Mouse (Mus musculus) central nervous system, embryonic 11.5 days (tissue): ENCODE measurements around the gene Stk11. TPM values are rescaled to one million over a fixed set of nuclear protein-coding genes. Genes with fewer than 3 reads are reported as not detected.

ENCODE experiments used
- polyA plus RNA-seq: library from polyadenylated mRNA; depleted of rRNA; stranded (reverse); fragments of >200 nt; gene quantifications from 2 replicates; pipeline ENCODE4 v1.2.3, GENCODE M21; 2012; rRNA removed

Stk11 gene
- polyA plus RNA-seq: 119 and 142 TPM in 2 replicates

GRCm38 (mm10) chr10:80115290-80115943 is at the start of gene Stk11:
Gene Stk11, plus strand, starts transcription at chr10:80115803.

GRCm38 (mm10) chr10:80105460-80105859 is 10.1 kb upstream of the Stk11 start, which contains the start of gene Sbno2:
Gene Sbno2, minus strand, starts transcription at chr10:80105571.

GRCm38 (mm10) chr10:80138553-80139438 is 23.2 kb downstream of the Stk11 start, which contains the start of gene Atp5d:
Gene Atp5d, plus strand, starts transcription at chr10:80138632.

GRCm38 (mm10) chr10:80140666-80141035 is 25.0 kb downstream of the Stk11 start, which contains the start of gene Cbarp:
Gene Cbarp, minus strand, starts transcription at chr10:80140835.

GRCm38 (mm10) chr10:80147719-80148601 is 32.4 kb downstream of the Stk11 start, which contains the start of gene Midn:
Gene Midn, plus strand, starts transcription at chr10:80148272.

GRCm38 (mm10) chr10:80165392-80166128 is 50.0 kb downstream of the Stk11 start, which contains the start of gene Cirbp:
Gene Cirbp, plus strand, starts transcription at chr10:80165985.

GRCm38 (mm10) chr10:80172527-80173292 is 57.1 kb downstream of the Stk11 start, which contains the start of gene 1600002K03Rik:
Gene 1600002K03Rik, plus strand, starts transcription at chr10:80172944.

GRCm38 (mm10) chr10:80179068-80180051 is 63.8 kb downstream of the Stk11 start, which contains the start of gene Efna2:
Gene Efna2, plus strand, starts transcription at chr10:80179482.

Other genes with a start within 250 kb of the Stk11 start
- 15.3 and 15.8 TPM in 2 replicates for gene Prtn3, start 241.3 kb upstream of the Stk11 start, polyA plus RNA-seq
- 256 and 339 TPM in 2 replicates for gene Plppr3, start 241.2 kb upstream of the Stk11 start, polyA plus RNA-seq
- gene Elane, start 229.6 kb upstream of the Stk11 start, polyA plus RNA-seq: 0.43 and 0.54 TPM in 2 replicates
- gene Cfd, start 224.9 kb upstream of the Stk11 start, polyA plus RNA-seq: 0.09 and 0.50 TPM in 2 replicates
- gene Med16, start 206.9 kb upstream of the Stk11 start, polyA plus RNA-seq: 47.8 and 59.6 TPM in 2 replicates
- gene Gm26602, start 204.9 kb upstream of the Stk11 start, polyA plus RNA-seq: not detected in 2 replicates
- gene Kiss1r, start 198.8 kb upstream of the Stk11 start, polyA plus RNA-seq: 1.2 and 1.3 TPM in 2 replicates
- 110 and 123 TPM in 2 replicates for gene R3hdm4, start 194.6 kb upstream of the Stk11 start, polyA plus RNA-seq
- 11.1 and 12.1 TPM in 2 replicates for gene Arid3a, start 188.8 kb upstream of the Stk11 start, polyA plus RNA-seq
- gene Wdr18, start 155.7 kb upstream of the Stk11 start, polyA plus RNA-seq: 40.0 and 55.7 TPM in 2 replicates
- gene Grin3b, start 145.1 kb upstream of the Stk11 start, polyA plus RNA-seq: 0.28 and 0.39 TPM in 2 replicates
- gene Tmem259, start 131.5 kb upstream of the Stk11 start, polyA plus RNA-seq: 120 and 158 TPM in 2 replicates
- gene Cnn2, start 127.2 kb upstream of the Stk11 start, polyA plus RNA-seq: 66.5 and 128 TPM in 2 replicates
- 7.7 and 7.9 TPM in 2 replicates for gene Abca7, start 119.3 kb upstream of the Stk11 start, polyA plus RNA-seq
- 12.5 and 14.7 TPM in 2 replicates for gene Arhgap45, start 99.2 kb upstream of the Stk11 start, polyA plus RNA-seq
- gene Polr2e, start 76.0 kb upstream of the Stk11 start, polyA plus RNA-seq: 194 and 280 TPM in 2 replicates
- 416 and 440 TPM in 2 replicates for gene Gpx4, start 68.6 kb upstream of the Stk11 start, polyA plus RNA-seq
- gene Sbno2, start 10.2 kb upstream of the Stk11 start, polyA plus RNA-seq: 16.6 and 19.3 TPM in 2 replicates
- gene Atp5d, start 22.8 kb downstream of the Stk11 start, polyA plus RNA-seq: 329 and 334 TPM in 2 replicates
- 33.8 and 39.4 TPM in 2 replicates for gene Cbarp, start 25.0 kb downstream of the Stk11 start, polyA plus RNA-seq
- gene Midn, start 32.5 kb downstream of the Stk11 start, polyA plus RNA-seq: 171 and 228 TPM in 2 replicates
- 260 and 305 TPM in 2 replicates for gene Cirbp, start 50.2 kb downstream of the Stk11 start, polyA plus RNA-seq
- gene 1600002K03Rik, start 57.1 kb downstream of the Stk11 start, polyA plus RNA-seq: 15.7 and 18.1 TPM in 2 replicates
- gene Efna2, start 63.7 kb downstream of the Stk11 start, polyA plus RNA-seq: 47.6 and 65.6 TPM in 2 replicates
- gene Mum1, start 110.6 kb downstream of the Stk11 start, polyA plus RNA-seq: 115 and 164 TPM in 2 replicates
- gene Ndufs7, start 133.3 kb downstream of the Stk11 start, polyA plus RNA-seq: 188 and 220 TPM in 2 replicates
- 11.8 and 25.1 TPM in 2 replicates for gene Gamt, start 145.2 kb downstream of the Stk11 start, polyA plus RNA-seq
- 156 and 213 TPM in 2 replicates for gene Dazap1, start 145.7 kb downstream of the Stk11 start, polyA plus RNA-seq
- gene Rps15, start 176.7 kb downstream of the Stk11 start, polyA plus RNA-seq: 3,440 and 4,629 TPM in 2 replicates
- gene Apc2, start 180.2 kb downstream of the Stk11 start, polyA plus RNA-seq: 48.8 and 63.3 TPM in 2 replicates
- 30.4 and 34.3 TPM in 2 replicates for gene 2310011J03Rik, start 204.7 kb downstream of the Stk11 start, polyA plus RNA-seq
- gene Pcsk4, start 213.7 kb downstream of the Stk11 start, polyA plus RNA-seq: 3.1 and 4.9 TPM in 2 replicates
- 2.0 and 3.5 TPM in 2 replicates for gene Reep6, start 214.2 kb downstream of the Stk11 start, polyA plus RNA-seq
- 0.52 and 0.75 TPM in 2 replicates for gene Adamtsl5, start 232.6 kb downstream of the Stk11 start, polyA plus RNA-seq
- gene Plk5, start 240.7 kb downstream of the Stk11 start, polyA plus RNA-seq: 0.26 and 0.29 TPM in 2 replicates